Mouse (Mus musculus) hindbrain, embryonic 15.5 days (tissue): ENCODE measurements around the gene Pga5. TPM values are rescaled to one million over a fixed set of nuclear protein-coding genes. Genes with fewer than 3 reads are reported as not detected.

Experiments used
- polyA plus RNA-seq: library from polyadenylated mRNA; unstranded; fragments of >200 nt; fragmentation: Nextera tagmentation; extraction: Ambion mirVana; gene quantifications from 2 replicates; pipeline ENCODE4 v1.2.1, GENCODE M21; 2015

Pga5 gene
- polyA plus RNA-seq, 1 experiment from 2014 or later, result not detected

Other genes with a start within 250 kb of the Pga5 start
- gene Lrrc10b, start 220.6 kb downstream of the Pga5 start, polyA plus RNA-seq, result 0.98 and 1.5 TPM in 2 replicates
- 2.1 and 2.3 TPM in 2 replicates for gene Ppp1r32, start 195.1 kb downstream of the Pga5 start, polyA plus RNA-seq
- 49.0 and 56.1 TPM in 2 replicates for gene Cpsf7, start 152.8 kb downstream of the Pga5 start, polyA plus RNA-seq
- 62.8 and 69.1 TPM in 2 replicates for gene Sdhaf2, start 151.9 kb downstream of the Pga5 start, polyA plus RNA-seq
- gene Tmem216, start 121.8 kb downstream of the Pga5 start, polyA plus RNA-seq, result 47.5 and 51.4 TPM in 2 replicates
- 19.9 and 20.3 TPM in 2 replicates for gene Cyb561a3, start 100.9 kb downstream of the Pga5 start, polyA plus RNA-seq
- gene Tmem138, start 100.7 kb downstream of the Pga5 start, polyA plus RNA-seq, result 40.2 and 41.4 TPM in 2 replicates
- gene Ddb1, start 72.7 kb downstream of the Pga5 start, polyA plus RNA-seq, result 221 and 229 TPM in 2 replicates
- 22.0 and 28.3 TPM in 2 replicates for gene Tkfc, start 72.4 kb downstream of the Pga5 start, polyA plus RNA-seq
- 0.94 and 1.3 TPM in 2 replicates for gene Vwce, start 43.9 kb downstream of the Pga5 start, polyA plus RNA-seq
- gene Vps37c, start 10.7 kb upstream of the Pga5 start, polyA plus RNA-seq, result 28.8 and 31.8 TPM in 2 replicates
- gene Cd5, start 60.9 kb upstream of the Pga5 start, polyA plus RNA-seq, result 0.25 and 0.28 TPM in 2 replicates
- gene Cd6, start 152.0 kb upstream of the Pga5 start, polyA plus RNA-seq, result 0.10 TPM in 1 of 2 replicates, not detected in the other
- gene Slc15a3, start 161.7 kb upstream of the Pga5 start, polyA plus RNA-seq, result 0.30 and 0.47 TPM in 2 replicates
- gene Tmem132a, start 191.9 kb upstream of the Pga5 start, polyA plus RNA-seq, result 171 and 188 TPM in 2 replicates
- gene Tmem109, start 203.9 kb upstream of the Pga5 start, polyA plus RNA-seq, result 45.6 and 46.2 TPM in 2 replicates
- 43.3 and 44.1 TPM in 2 replicates for gene Prpf19, start 217.2 kb upstream of the Pga5 start, polyA plus RNA-seq
- 0.21 and 0.27 TPM in 2 replicates for gene Zp1, start 242.6 kb upstream of the Pga5 start, polyA plus RNA-seq